Mouse (Mus musculus) myocyte (in vitro differentiated cells): Measurements from ENCODE around the gene Slc17a3. TPM values are rescaled to one million over a fixed set of nuclear protein-coding genes. Genes with fewer than 3 reads are reported as not detected.

Experiments
- H3K27me3 ChIP-seq: one replicate; pipeline ENCODE4 v1.6.1; 2011; ENCODE audit not compliant: control insufficient read depth, insufficient read depth, insufficient read length
- H3K36me3 ChIP-seq: one replicate; pipeline ENCODE4 v1.6.1; 2011; ENCODE audit not compliant: control insufficient read depth, insufficient read depth
- H3K4me2 ChIP-seq: one replicate; pipeline ENCODE4 v1.6.1; 2011; ENCODE audit warnings: low read depth, control low read depth
- H3K4me3 ChIP-seq: one replicate; pipeline ENCODE4 v1.5.1; 2011; ENCODE audit warnings: mild to moderate bottlenecking, control low read depth, moderate library complexity
- H3K79me2 ChIP-seq: one replicate; pipeline ENCODE4 v1.6.1; 2011; ENCODE audit not compliant: control insufficient read depth, insufficient read depth
- H3ac ChIP-seq: one replicate; pipeline ENCODE4 v1.6.1; 2011; ENCODE audit not compliant: control insufficient read depth, insufficient read length
- CEBPB ChIP-seq: IDR thresholded peaks from 2 replicates; pipeline ENCODE4 v1.6.1; 2011; ENCODE audit warnings: mild to moderate bottlenecking, moderate library complexity; ENCODE audit not compliant: poor library complexity, insufficient read depth, severe bottlenecking
- E2F4 ChIP-seq: IDR thresholded peaks from one replicate; pipeline ENCODE4 v1.6.1; 2011; ENCODE audit warnings: mild to moderate bottlenecking, control low read depth, moderate library complexity; ENCODE audit not compliant: insufficient read depth
- MAX ChIP-seq: IDR thresholded peaks from one replicate; pipeline ENCODE4 v1.6.1; 2011; ENCODE audit warnings: low read depth, mild to moderate bottlenecking, control low read depth
- MYOD1 ChIP-seq, 3 experiments: IDR thresholded peaks; one replicate each; pipeline ENCODE4 v1.6.1; 2011; ENCODE audit warnings: control low read depth in 2 of 3, low read depth in 2 of 3, mild to moderate bottlenecking in 2 of 3, moderate library complexity in 1 of 3; ENCODE audit not compliant: insufficient read length in 2 of 3, control insufficient read depth in 1 of 3
- MYOG ChIP-seq, 3 experiments: IDR thresholded peaks; one replicate each; pipeline ENCODE4 v1.6.1; 2011; ENCODE audit warnings: control low read depth in 2 of 3, low read depth in 2 of 3, mild to moderate bottlenecking in 2 of 3; ENCODE audit not compliant: insufficient read length in 2 of 3, control insufficient read depth in 1 of 3, insufficient read depth in 1 of 3
- POLR2A ChIP-seq: IDR thresholded peaks from one replicate; pipeline ENCODE4 v1.6.1; 2011; ENCODE audit warnings: low read depth, mild to moderate bottlenecking, control low read depth, moderate library complexity; ENCODE audit not compliant: insufficient read length
- POLR2AphosphoS2 ChIP-seq: IDR thresholded peaks from one replicate; pipeline ENCODE4 v1.6.1; 2011; ENCODE audit warnings: low read depth, control low read depth; ENCODE audit not compliant: insufficient read length
- REST ChIP-seq: IDR thresholded peaks from one replicate; pipeline ENCODE4 v1.6.1; 2011; ENCODE audit warnings: mild to moderate bottlenecking, control low read depth, moderate library complexity; ENCODE audit not compliant: insufficient read depth, insufficient read length
- SRF ChIP-seq: IDR thresholded peaks from one replicate; pipeline ENCODE4 v1.6.1; 2011; ENCODE audit warnings: low read depth; ENCODE audit not compliant: control insufficient read depth, insufficient read length
- TCF12 ChIP-seq: IDR thresholded peaks from one replicate; pipeline ENCODE4 v1.6.1; 2011; ENCODE audit warnings: mild to moderate bottlenecking, control low read depth; ENCODE audit not compliant: poor library complexity, insufficient read depth, severe bottlenecking
- TCF3 ChIP-seq: IDR thresholded peaks from one replicate; pipeline ENCODE4 v1.6.1; 2011; ENCODE audit warnings: low read depth, control low read depth; ENCODE audit not compliant: insufficient read length
- USF1 ChIP-seq: IDR thresholded peaks from one replicate; pipeline ENCODE4 v1.6.1; 2011; ENCODE audit warnings: low read depth, mild to moderate bottlenecking, control low read depth, moderate library complexity
- polyA plus RNA-seq: library from polyadenylated mRNA; unstranded; fragments of >200 nt; fragmentation: generic; extraction: Trizol; gene quantifications from one replicate; pipeline ENCODE4 v1.2.1, GENCODE M21; 2012; ENCODE audit warnings: missing spikeins

Slc17a3 gene
- polyA plus RNA-seq, 1 experiment, result not detected

DNA sequence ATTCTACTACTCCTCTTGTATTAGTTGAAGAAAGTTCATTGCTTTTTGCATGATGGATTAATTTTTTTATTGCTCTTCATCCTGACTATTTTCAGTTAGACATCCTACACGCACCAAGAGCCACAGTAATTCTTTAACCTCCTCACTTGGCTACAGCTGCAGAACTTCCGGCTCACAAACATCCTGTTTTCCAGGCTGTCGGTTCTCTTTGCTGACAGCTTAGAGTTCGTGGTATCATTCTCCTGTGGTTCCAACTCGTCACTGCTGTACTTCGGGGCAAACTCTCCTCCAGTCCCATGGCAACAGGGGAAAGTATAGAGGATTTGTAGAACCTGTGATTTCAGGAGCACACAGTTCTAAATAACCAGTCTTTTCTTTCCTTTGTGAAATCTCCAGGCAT, 59.0 kb downstream of the Slc17a3 start:
- TF ChIP-seq POLR2A, result no peak
- no peak for TF ChIP-seq TCF3
- no peak for TF ChIP-seq POLR2AphosphoS2
- no peak for TF ChIP-seq MYOG (IDR thresholded peaks at IDR 0.05; ENCODE audit: control insufficient read depth in 1 of 3, insufficient read depth in 1 of 3, insufficient read length in 2 of 3, low read depth in 2 of 3)
- TF ChIP-seq SRF, result no peak
- no peak for TF ChIP-seq MAX
- no peak for TF ChIP-seq MYOD1 (IDR thresholded peaks at IDR 0.05; ENCODE audit: control insufficient read depth in 1 of 3, insufficient read length in 2 of 3, low read depth in 2 of 3)
- no peak for TF ChIP-seq REST
- no peak for TF ChIP-seq TCF12
- no peak for TF ChIP-seq E2F4
- TF ChIP-seq USF1, result no peak
- no peak for TF ChIP-seq CEBPB
- H3K4me2 ChIP-seq, result no peak overlapping the region
- H3K4me3 ChIP-seq, result no peak overlapping the region
- no peaks in the 10 kb centered on the region for H3K79me2 ChIP-seq
- no peaks in the 10 kb centered on the region for H3K36me3 ChIP-seq
- H3K27me3 ChIP-seq, result peaks cover 11% of the 10 kb centered on the region
- no peak overlapping the region for H3ac ChIP-seq

- TF ChIP-seq REST (no peak), MYOD1 (IDR thresholded peaks at IDR 0.05; ENCODE audit: control insufficient read depth in 1 of 3, insufficient read length in 2 of 3, low read depth in 2 of 3) (no peak), SRF (no peak), MAX (no peak), E2F4 (no peak), CEBPB (no peak), POLR2AphosphoS2 (no peak), TCF12 (no peak)
- Histone ChIP-seq H3K4me2 (no peak overlapping the region), H3ac (no peak overlapping the region), H3K36me3 (no peaks in the 10 kb centered on the region), H3K4me3 (no peak overlapping the region), H3K27me3 (peaks cover 24% of the 10 kb centered on the region), H3K79me2 (no peaks in the 10 kb centered on the region)
Measured at GRCm38 (mm10) chr13:23906906-23907305, 67.7 kb downstream of the Slc17a3 start.

DNA sequence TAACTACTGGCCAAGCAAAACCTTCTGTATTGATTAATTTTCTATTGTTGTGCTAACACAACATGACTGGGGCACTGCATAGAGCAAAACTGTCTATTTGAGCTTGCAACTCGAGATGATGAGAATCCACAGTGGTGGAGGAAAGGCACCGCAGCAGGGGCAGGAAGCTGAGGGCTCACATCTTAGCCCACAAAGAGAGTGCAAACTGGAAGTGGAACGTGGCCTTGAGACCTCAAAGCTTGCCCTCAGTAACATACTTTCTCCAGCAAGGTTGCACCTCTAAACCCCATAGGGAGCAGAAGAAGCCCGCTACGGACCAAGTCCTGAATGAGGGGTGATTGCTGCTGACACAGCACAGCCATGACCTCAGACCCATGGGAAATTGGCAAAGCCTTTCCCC, 70.9 kb downstream of the Slc17a3 start:
- Histone ChIP-seq H3K4me2 (no peak overlapping the region), H3K36me3 (no peaks in the 10 kb centered on the region), H3K79me2 (no peaks in the 10 kb centered on the region), H3K4me3 (no peak overlapping the region), H3K27me3 (peaks cover 11% of the 10 kb centered on the region), H3ac (no peak overlapping the region)
- TF ChIP-seq USF1 (no peak), MAX (no peak), TCF3 (no peak), SRF (no peak), MYOD1 (IDR thresholded peaks at IDR 0.05; ENCODE audit: control insufficient read depth in 1 of 3, insufficient read length in 2 of 3, low read depth in 2 of 3) (no peak), MYOG (IDR thresholded peaks at IDR 0.05; ENCODE audit: control insufficient read depth in 1 of 3, insufficient read depth in 1 of 3, insufficient read length in 2 of 3, low read depth in 2 of 3) (no peak)

Other genes with a start within 250 kb of the Slc17a3 start
- 4.3 TPM for gene Hist1h2be, start 218.3 kb upstream of the Slc17a3 start, polyA plus RNA-seq
- gene Hist1h1e, start 216.9 kb upstream of the Slc17a3 start, polyA plus RNA-seq, result 4.7 TPM
- 1.3 TPM for gene Hist1h2ac, start 155.5 kb upstream of the Slc17a3 start, polyA plus RNA-seq
- 113 TPM for gene Hist1h2bc, start 155.2 kb upstream of the Slc17a3 start, polyA plus RNA-seq
- 0.05 TPM for gene Hist1h1t, start 143.6 kb upstream of the Slc17a3 start, polyA plus RNA-seq
- 0.56 TPM for gene Hist1h4c, start 141.0 kb upstream of the Slc17a3 start, polyA plus RNA-seq
- 5.1 TPM for gene Hfe, start 128.6 kb upstream of the Slc17a3 start, polyA plus RNA-seq
- gene Hist1h1c, start 100.6 kb upstream of the Slc17a3 start, polyA plus RNA-seq, result 273 TPM
- gene Hist1h3c, start 93.8 kb upstream of the Slc17a3 start, polyA plus RNA-seq, result 2.5 TPM
- gene Hist1h2bb, start 92.7 kb upstream of the Slc17a3 start, polyA plus RNA-seq, result 1.3 TPM
- gene Hist1h2ab, start 88.3 kb upstream of the Slc17a3 start, polyA plus RNA-seq, result 2.1 TPM
- gene Hist1h3b, start 87.2 kb upstream of the Slc17a3 start, polyA plus RNA-seq, result 1.3 TPM
- gene Hist1h4b, start 82.4 kb upstream of the Slc17a3 start, polyA plus RNA-seq, result 5.5 TPM
- gene Hist1h4a, start 78.2 kb upstream of the Slc17a3 start, polyA plus RNA-seq, result 4.2 TPM
- gene Hist1h3a, start 77.0 kb upstream of the Slc17a3 start, polyA plus RNA-seq, result 1.3 TPM
- 0.98 TPM for gene Hist1h1a, start 75.8 kb upstream of the Slc17a3 start, polyA plus RNA-seq
- gene Trim38, start 69.5 kb upstream of the Slc17a3 start, polyA plus RNA-seq, result not detected
- gene Slc17a2, start 32.4 kb upstream of the Slc17a3 start, polyA plus RNA-seq, result not detected
- not detected for gene Slc17a1, start 28.3 kb downstream of the Slc17a3 start, polyA plus RNA-seq
- gene Slc17a4, start 75.6 kb downstream of the Slc17a3 start, polyA plus RNA-seq, result 0.02 TPM
- gene Hist1h2ba, start 94.7 kb downstream of the Slc17a3 start, polyA plus RNA-seq, result not detected
- not detected for gene Hist1h2aa, start 95.0 kb downstream of the Slc17a3 start, polyA plus RNA-seq
- gene Scgn, start 151.8 kb downstream of the Slc17a3 start, polyA plus RNA-seq, result not detected